Mouse (Mus musculus): Measurements from ENCODE around the gene Gsc2.

Gsc2 gene

DNA sequence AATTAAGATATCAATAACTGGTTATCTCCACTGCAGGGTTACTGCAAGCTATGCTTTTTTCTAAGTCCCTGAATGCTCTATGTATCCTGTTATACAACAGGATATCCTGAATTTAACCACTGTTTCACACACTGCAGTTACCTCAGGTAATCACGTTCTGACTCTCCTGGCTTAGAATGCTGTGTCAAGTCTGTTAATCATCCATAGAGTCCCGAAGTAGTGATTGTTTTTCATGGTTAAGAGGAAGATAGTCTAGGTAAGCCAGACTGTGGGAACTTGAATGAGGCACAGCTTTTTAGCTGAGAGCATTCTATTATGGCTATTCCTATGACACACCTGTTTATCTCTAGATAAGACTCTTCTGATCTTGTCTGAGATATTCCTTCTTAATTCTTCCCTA lies 49.6 kb downstream of the Gsc2 start:
- DNase-seq (ENCODE audit: low read depth, low spot score) = no peak
